Mouse (Mus musculus): ENCODE data around the gene Trpm3.

DNA sequence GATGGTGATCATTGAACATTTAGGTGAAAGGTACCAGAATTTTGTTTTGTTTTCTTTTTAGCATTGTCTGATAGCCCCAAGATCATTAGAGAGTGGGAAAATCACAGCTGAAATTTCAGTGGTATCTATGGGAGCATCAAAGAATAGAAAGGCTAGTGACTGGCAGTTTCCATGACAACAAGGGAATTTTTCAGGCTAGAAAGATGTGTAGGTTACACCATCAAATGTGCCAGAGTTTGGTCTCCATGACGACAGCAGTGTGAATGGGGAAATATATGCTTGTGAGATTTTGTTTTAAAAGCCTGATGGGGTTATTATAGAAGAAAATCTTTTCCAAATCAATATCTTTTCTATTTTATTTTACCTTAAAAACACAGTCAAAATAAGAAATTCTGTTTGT is 50.9 kb downstream of the Trpm3 start:
- TF ChIP-seq CTCF (IDR thresholded peaks at IDR 0.05): no peak
- no peak for TF ChIP-seq EP300 (IDR thresholded peaks at IDR 0.05)

Data from lung, postnatal 0 days (tissue).